Mouse (Mus musculus) heart, embryonic 13.5 days (tissue): ENCODE results near the gene Cacna2d3. TPM values are rescaled to one million over a fixed set of nuclear protein-coding genes. Genes with fewer than 3 reads are reported as not detected.

ENCODE experiments used
- ATAC-seq: fragments of 200-750 bp; cut with Nextera tagmentation; 2 replicates; pipeline ENCODE4 v1.8.0; 2017; ENCODE audit warnings: moderate TSS enrichment; ENCODE audit not compliant: insufficient number of reproducible peaks, low FRiP score, low TSS enrichment; ENCODE audit errors: extremely low read depth
- H3K27ac ChIP-seq: fragments of 300-500 bp; sonication (generic); replicated peaks from 2 replicates; pipeline ENCODE4 v1.5.1; 2015; ENCODE audit warnings: moderate library complexity, mild to moderate bottlenecking, inconsistent platforms
- H3K27me3 ChIP-seq: fragments of 300-500 bp; sonication (generic); replicated peaks from 2 replicates; pipeline ENCODE4 v1.6.1; 2015; ENCODE audit warnings: mild to moderate bottlenecking, inconsistent platforms
- H3K36me3 ChIP-seq: fragments of 300-500 bp; sonication (generic); 2 replicates; pipeline ENCODE4 v1.6.1; 2015; ENCODE audit warnings: mild to moderate bottlenecking, inconsistent platforms
- H3K4me1 ChIP-seq: fragments of 300-500 bp; sonication (generic); 2 replicates; pipeline ENCODE4 v1.6.1; 2015; ENCODE audit warnings: inconsistent platforms
- H3K4me2 ChIP-seq: fragments of 300-500 bp; sonication (generic); 2 replicates; pipeline ENCODE4 v1.6.1; 2015; ENCODE audit warnings: inconsistent platforms, mild to moderate bottlenecking, moderate library complexity
- H3K4me3 ChIP-seq: fragments of 300-500 bp; sonication (generic); 2 replicates; pipeline ENCODE4 v1.5.1; 2015; ENCODE audit warnings: moderate library complexity, mild to moderate bottlenecking, inconsistent platforms
- H3K9ac ChIP-seq: fragments of 300-500 bp; sonication (generic); 2 replicates; pipeline ENCODE4 v1.6.1; 2015; ENCODE audit warnings: inconsistent platforms, mild to moderate bottlenecking, moderate library complexity
- H3K9me3 ChIP-seq: fragments of 300-500 bp; sonication (generic); 2 replicates; pipeline ENCODE4 v1.6.1; 2016; ENCODE audit warnings: inconsistent platforms
- WGBS: fragments of 180-500 bp; shearing (Covaris S2); methylation state at CpG from one replicate; pipeline ENCODE4 v1.1.7; 2015; ENCODE audit warnings: mixed read lengths; 5-methylcytosine and 5-hydroxymethylcytosine counted together
- polyA plus RNA-seq: library from polyadenylated mRNA; unstranded; fragments of >200 nt; fragmentation: Nextera tagmentation; extraction: Ambion mirVana; gene quantifications from 2 replicates; pipeline ENCODE4 v1.2.1, GENCODE M21; 2015

Gene Cacna2d3
- polyA plus RNA-seq, 1 experiment from 2014 or later: 0.33 TPM

GRCm38 (mm10) chr14:28988211-28988900 lies 733.3 kb downstream of the Cacna2d3 start:
- WGBS: 78% methylated on average over 7 of the region's 7 CpGs
- Histone ChIP-seq H3K27me3 (no peaks in the 10 kb centered on the region; the same call in 1 of the 2 replicates), H3K4me2 (no peak overlapping the region), H3K4me3 (no peak overlapping the region), H3K4me1 (0 out of 2 replicates have a peak, but pooled peaks cover 7% of the 10 kb centered on the region), H3K27ac (no peak overlapping the region), H3K9ac (no peak overlapping the region), H3K36me3 (no peaks in the 10 kb centered on the region), H3K9me3 (no peaks in the 10 kb centered on the region)
- ATAC-seq: no peak

GRCm38 (mm10) chr14:28984276-28984675 lies 737.4 kb downstream of the Cacna2d3 start:
- WGBS: 61% methylated on average over 2 of the region's 2 CpGs
- 0 out of 2 replicates have a peak, but pooled peaks cover 6% of the 10 kb centered on the region for H3K4me1 ChIP-seq
- no peak for ATAC-seq
- H3K36me3 ChIP-seq: no peaks in the 10 kb centered on the region
- H3K27ac ChIP-seq: no peak overlapping the region
- H3K27me3 ChIP-seq: no peaks in the 10 kb centered on the region
- no peaks in the 10 kb centered on the region for H3K9me3 ChIP-seq
- no peak overlapping the region for H3K9ac ChIP-seq
- H3K4me3 ChIP-seq: no peak overlapping the region
- no peak overlapping the region for H3K4me2 ChIP-seq

GRCm38 (mm10) chr14:28980482-28980881 lies 741.2 kb downstream of the Cacna2d3 start:
- no peaks in the 10 kb centered on the region for H3K27me3 ChIP-seq
- 42% methylated on average over 3 of the region's 3 CpGs for WGBS
- ATAC-seq: no peak

GRCm38 (mm10) chr14:28979230-28979629 lies 742.4 kb downstream of the Cacna2d3 start:
- WGBS: 77% methylated on average over 2 of the region's 2 CpGs
- no peaks in the 10 kb centered on the region for H3K27me3 ChIP-seq
- no peak overlapping the region for H3K4me3 ChIP-seq
- H3K9ac ChIP-seq: no peak overlapping the region
- H3K36me3 ChIP-seq: no peaks in the 10 kb centered on the region
- no peak overlapping the region for H3K27ac ChIP-seq
- H3K9me3 ChIP-seq: no peaks in the 10 kb centered on the region
- peaks cover 6% of the 10 kb centered on the region for H3K4me1 ChIP-seq
- no peak for ATAC-seq
- H3K4me2 ChIP-seq: no peak overlapping the region

More at GRCm38 (mm10) chr14:28980482-28980881, 741.2 kb downstream of the Cacna2d3 start:
- Histone ChIP-seq H3K36me3 (no peaks in the 10 kb centered on the region), H3K9me3 (no peaks in the 10 kb centered on the region), H3K4me2 (no peak overlapping the region), H3K9ac (no peak overlapping the region), H3K4me3 (no peak overlapping the region), H3K27ac (no peak overlapping the region), H3K4me1 (peaks cover 6% of the 10 kb centered on the region)

- H3K4me1 ChIP-seq: no peaks in the 10 kb centered on the region; the same call in 1 of the 2 replicates
- H3K27ac ChIP-seq: no peak overlapping the region
- WGBS: 58% methylated on average over 5 of the region's 5 CpGs
- H3K9me3 ChIP-seq: no peaks in the 10 kb centered on the region
- H3K4me2 ChIP-seq: no peak overlapping the region
- H3K27me3 ChIP-seq: no peaks in the 10 kb centered on the region; the same call in none of the 2 replicates
- no peak overlapping the region for H3K4me3 ChIP-seq
- no peak for ATAC-seq
- no peaks in the 10 kb centered on the region for H3K36me3 ChIP-seq
- no peak overlapping the region for H3K9ac ChIP-seq
Measured at GRCm38 (mm10) chr14:28972620-28973019, 749.0 kb downstream of the Cacna2d3 start.

GRCm38 (mm10) chr14:28969247-28969646 lies 752.4 kb downstream of the Cacna2d3 start:
- ATAC-seq: no peak
- Histone ChIP-seq H3K9ac (no peak overlapping the region), H3K27me3 (no peaks in the 10 kb centered on the region; the same call in none of the 2 replicates), H3K36me3 (no peaks in the 10 kb centered on the region), H3K4me2 (no peak overlapping the region), H3K27ac (no peak overlapping the region), H3K4me1 (peaks cover 6% of the 10 kb centered on the region; the same call in 1 of the 2 replicates), H3K4me3 (no peak overlapping the region), H3K9me3 (no peaks in the 10 kb centered on the region)
- WGBS: 85% methylated on average over 4 of the region's 4 CpGs

GRCm38 (mm10) chr14:28966881-28967280 lies 754.8 kb downstream of the Cacna2d3 start:
- H3K27me3 ChIP-seq: no peaks in the 10 kb centered on the region; the same call in none of the 2 replicates
- H3K9ac ChIP-seq: no peak overlapping the region
- no peak overlapping the region for H3K27ac ChIP-seq
- peaks cover 6% of the 10 kb centered on the region; the same call in 1 of the 2 replicates for H3K4me1 ChIP-seq
- H3K4me2 ChIP-seq: no peak overlapping the region
- H3K9me3 ChIP-seq: no peaks in the 10 kb centered on the region
- no peaks in the 10 kb centered on the region for H3K36me3 ChIP-seq
- no peak for ATAC-seq
- no peak overlapping the region for H3K4me3 ChIP-seq

GRCm38 (mm10) chr14:28961379-28961778 lies 760.3 kb downstream of the Cacna2d3 start:
- no peaks in the 10 kb centered on the region for H3K36me3 ChIP-seq
- no peak overlapping the region for H3K27ac ChIP-seq
- H3K9me3 ChIP-seq: no peaks in the 10 kb centered on the region
- H3K27me3 ChIP-seq: 0 out of 2 replicates have a peak, but pooled peaks cover 8% of the 10 kb centered on the region
- H3K9ac ChIP-seq: no peak overlapping the region
- 83% methylated on average over 5 of the region's 5 CpGs for WGBS
- no peak for ATAC-seq
- H3K4me2 ChIP-seq: no peak overlapping the region
- H3K4me3 ChIP-seq: no peak overlapping the region
- peaks cover 32% of the 10 kb centered on the region for H3K4me1 ChIP-seq

- no peak overlapping the region for H3K9ac ChIP-seq
- no peak; the same call in 1 of the 2 replicates for ATAC-seq
- peak overlapping the region; percentile 82 for H3K27ac ChIP-seq
- peaks cover 33% of the 10 kb centered on the region for H3K4me1 ChIP-seq
- H3K36me3 ChIP-seq: no peaks in the 10 kb centered on the region
- H3K4me3 ChIP-seq: no peak overlapping the region
- no peaks in the 10 kb centered on the region for H3K9me3 ChIP-seq
- 0 out of 2 replicates have a peak overlapping the region, but pooled peaks have one; percentile 13 for H3K4me2 ChIP-seq
- WGBS: 20% methylated on average over 3 of the region's 3 CpGs
- peaks cover 11% of the 10 kb centered on the region; the same call in 1 of the 2 replicates for H3K27me3 ChIP-seq
Measured at GRCm38 (mm10) chr14:28959042-28959441, 762.6 kb downstream of the Cacna2d3 start.

- H3K4me3 ChIP-seq: no peak overlapping the region
Measured at GRCm38 (mm10) chr14:28958131-28959015, 763.3 kb downstream of the Cacna2d3 start.

GRCm38 (mm10) chr14:28955181-28955580 lies 766.5 kb downstream of the Cacna2d3 start:
- 16% methylated on average over 3 of the region's 3 CpGs for WGBS
- Histone ChIP-seq H3K4me3 (no peak overlapping the region), H3K27me3 (peaks cover 19% of the 10 kb centered on the region), H3K27ac (no peak overlapping the region), H3K9me3 (no peaks in the 10 kb centered on the region), H3K9ac (no peak overlapping the region), H3K4me1 (peaks cover 39% of the 10 kb centered on the region), H3K4me2 (no peak overlapping the region), H3K36me3 (no peaks in the 10 kb centered on the region)
- ATAC-seq: no peak

More at GRCm38 (mm10) chr14:28958131-28959015, 763.3 kb downstream of the Cacna2d3 start:
- Histone ChIP-seq H3K27me3 (peaks cover 11% of the 10 kb centered on the region), H3K36me3 (no peaks in the 10 kb centered on the region), H3K9ac (no peak overlapping the region), H3K4me2 (0 out of 2 replicates have a peak overlapping the region, but pooled peaks have one; percentile 13), H3K4me1 (peaks cover 37% of the 10 kb centered on the region), H3K9me3 (no peaks in the 10 kb centered on the region), H3K27ac (peak overlapping the region; percentile 82)
- 15% methylated on average over 6 of the region's 6 CpGs for WGBS
- no peak for ATAC-seq
